Mouse (Mus musculus) lung, adult 10 weeks (tissue): ENCODE data around the gene Arpc5l. TPM values are rescaled to one million over a fixed set of nuclear protein-coding genes. Genes with fewer than 3 reads are reported as not detected.

Experiments
- polyA plus RNA-seq: library from polyadenylated mRNA; stranded (reverse); fragments of 350-450 nt; fragmentation: Illumina TruSeq; extraction: RNeasy Lipid Tissue Mini Kit (QIAGEN cat#74804); gene quantifications from one replicate; pipeline ENCODE4 v1.2.3, GENCODE M21; 2014; ENCODE audit warnings: low read depth, low replicate concordance; ENCODE audit not compliant: insufficient read depth

The Arpc5l gene
- polyA plus RNA-seq, result 59.7 TPM

DNA sequence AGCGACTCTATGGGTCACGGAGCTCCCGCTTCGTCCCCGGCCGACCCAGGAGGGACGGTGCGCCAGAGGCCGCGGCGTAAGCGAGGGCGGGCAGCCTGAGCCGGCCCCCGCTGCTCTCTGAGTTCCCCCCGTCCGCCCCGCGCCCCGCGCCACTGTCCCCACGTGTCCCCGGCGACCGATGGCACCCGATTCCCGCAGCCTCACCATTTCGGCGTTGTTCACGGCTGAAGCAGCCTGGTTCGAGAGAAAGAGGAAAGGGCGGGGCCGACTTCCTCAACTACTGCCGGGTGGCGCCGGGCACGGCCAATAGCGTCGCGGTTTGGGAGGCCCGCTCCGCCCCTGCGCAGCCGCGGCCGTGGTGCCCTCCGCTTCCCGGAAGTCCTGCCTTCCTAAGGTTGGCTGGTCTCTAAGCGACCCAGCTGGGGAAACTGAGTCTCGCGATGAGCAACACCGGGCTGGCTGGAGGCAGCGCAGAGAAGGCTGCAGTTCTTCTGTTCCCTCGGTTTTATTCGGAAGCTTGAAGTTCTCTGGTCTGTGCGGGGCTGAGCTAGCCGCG, at the start of gene Arpc5l:
TSS of gene Arpc5l (plus strand) at position 469 of the 556 bp plus-strand sequence.

DNA sequence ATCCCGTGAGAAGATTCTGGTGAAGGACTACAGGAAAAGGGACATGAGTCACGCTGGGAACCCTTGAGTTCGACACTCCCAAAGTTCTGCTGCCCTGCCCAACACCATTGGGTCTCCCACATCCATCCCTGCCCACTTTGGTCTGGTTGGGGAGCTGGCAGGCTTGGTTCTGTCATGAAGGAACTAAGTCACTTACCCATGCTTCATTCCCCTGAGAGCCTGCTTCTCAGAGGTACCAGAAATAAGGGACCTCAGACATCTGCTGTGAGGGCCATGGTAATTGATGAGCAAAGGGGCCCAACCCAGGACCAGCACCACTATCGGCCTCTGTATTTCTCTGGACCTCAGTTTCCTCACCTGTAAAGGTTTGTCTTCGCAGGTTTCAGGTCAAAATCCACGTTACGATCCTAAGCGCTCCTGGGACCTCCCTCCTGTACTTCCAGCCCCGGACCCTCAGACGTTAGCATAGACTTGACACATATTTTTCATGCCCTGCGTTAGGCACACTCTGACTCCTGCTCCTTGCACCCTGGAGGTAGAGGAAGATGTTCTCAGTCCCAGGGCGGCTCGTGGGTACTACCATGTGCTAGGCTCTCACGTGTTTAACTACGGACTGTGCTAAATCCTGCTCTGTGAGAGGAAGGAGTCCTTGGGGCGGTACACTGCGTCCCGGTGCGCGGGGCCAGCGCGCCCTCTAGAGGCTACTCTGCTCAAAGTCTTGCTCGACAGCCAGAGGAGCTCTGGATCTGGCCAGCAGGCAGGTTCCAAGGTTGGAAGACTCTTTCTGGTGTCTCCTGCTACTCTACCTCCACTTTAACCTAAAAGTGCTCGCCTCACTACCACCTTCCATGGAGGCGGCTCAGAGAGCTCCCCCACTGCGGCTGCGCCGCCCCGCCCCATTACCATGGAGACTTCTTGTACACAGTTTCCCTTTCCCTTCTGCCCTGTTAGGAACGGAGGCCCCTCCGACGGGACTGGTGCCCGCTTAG, 7.5 kb upstream of the Arpc5l start, which contains the start of gene Wdr38:
TSS of gene Wdr38 (plus strand) at position 91 of the 989 bp plus-strand sequence.

DNA sequence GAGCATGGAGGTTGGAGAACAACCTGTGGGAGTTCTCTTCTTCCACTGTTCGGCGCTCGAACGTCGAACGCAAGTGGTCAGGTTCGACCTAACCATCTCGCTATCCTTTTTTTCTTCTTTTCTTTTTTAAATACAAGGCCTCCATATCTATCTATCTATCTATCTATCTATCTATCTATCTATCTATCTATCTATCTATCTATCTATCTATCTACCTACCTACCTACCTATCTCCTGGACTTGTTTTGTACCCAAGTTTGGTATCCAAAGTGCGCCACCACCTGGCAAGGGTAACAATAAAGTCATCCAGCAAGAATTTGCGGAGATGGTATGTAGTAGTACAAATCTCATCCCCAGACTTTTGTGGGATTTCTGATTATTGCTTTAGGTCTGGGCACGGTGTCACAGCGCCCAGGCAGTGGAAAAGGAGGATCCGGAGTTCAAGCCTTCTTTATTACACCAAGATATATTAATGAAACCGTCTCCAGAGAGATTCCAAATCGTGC, 479 bp downstream of the Arpc5l start, which contains the start of gene Rpl35:
TSS of gene Rpl35 (minus strand) at position 51 of the 506 bp plus-strand sequence.

Other genes starting within 250 kb of the Arpc5l start
- gene Nr6a1, start 77.7 kb upstream of the Arpc5l start, polyA plus RNA-seq, result 1.3 TPM
- 5.2 TPM for gene Olfml2a, start 73.4 kb upstream of the Arpc5l start, polyA plus RNA-seq
- gene Wdr38, start 7.9 kb upstream of the Arpc5l start, polyA plus RNA-seq, result 1.5 TPM
- 682 TPM for gene Rpl35, start 276 bp downstream of the Arpc5l start, polyA plus RNA-seq
- 10.0 TPM for gene Golga1, start 60.2 kb downstream of the Arpc5l start, polyA plus RNA-seq
- 1.2 TPM for gene Scai, start 185.4 kb downstream of the Arpc5l start, polyA plus RNA-seq
- 36.2 TPM for gene Ppp6c, start 221.1 kb downstream of the Arpc5l start, polyA plus RNA-seq